Comparison of ENCODE assay signal across 8 mouse cellular contexts in genomic region chrX:161718548-161718947, GRCm38 (mm10). TPM values are rescaled to one million over a fixed set of nuclear protein-coding genes. Genes with fewer than 3 reads are reported as not detected.
DNase-seq lines count a peak whose midpoint lies in the region; ATAC-seq and TF ChIP-seq lines count a peak whose summit lies in the region.

No protein-coding gene starts in this region.

- no peak overlapping the region for H3K27ac ChIP-seq in heart, embryonic 12.5 days (ENCODE audit: poor library complexity, severe bottlenecking)
- no peak overlapping the region for H3K27ac ChIP-seq in forebrain, embryonic 10.5 days
- H3K27ac ChIP-seq in hindbrain, postnatal 0 days, result peak overlapping the region; percentile 85
- H3K27ac ChIP-seq in midbrain, embryonic 14.5 days (replicated peaks; ENCODE audit: low read depth, low read length), result peak overlapping the region; percentile 81; the same call in 1 of the 2 replicates

- no peaks in the 10 kb centered on the region for H3K4me1 ChIP-seq in heart, embryonic 12.5 days (replicated peaks)
- H3K4me1 ChIP-seq in forebrain, embryonic 10.5 days, result peaks cover 12% of the 10 kb centered on the region
- no peaks in the 10 kb centered on the region for H3K4me1 ChIP-seq in hindbrain, postnatal 0 days (ENCODE audit: insufficient read depth, low read length)
- 0 out of 2 replicates have a peak, but pooled peaks cover 3% of the 10 kb centered on the region for H3K4me1 ChIP-seq in midbrain, embryonic 14.5 days (ENCODE audit: control insufficient read depth, insufficient read depth, low read length)

- no peak for DNase-seq in heart, postnatal 25 days (ENCODE audit: low spot score)
- no peak for DNase-seq in forebrain, embryonic 10.5 days (ENCODE audit: extremely low spot score, low spot score)
- no peak for DNase-seq in hindbrain, postnatal 0 days (ENCODE audit: low spot score)
- no peak for DNase-seq in midbrain, embryonic 14.5 days
- no peak for DNase-seq in spleen, adult 12 weeks (ENCODE audit: low spot score)
- no peak for DNase-seq in adrenal gland, adult 18-20 months (ENCODE audit: low spot score in 2 of 2)
- no peak for DNase-seq in left cerebral cortex, postnatal 25 days (ENCODE audit: low spot score in 2 of 2)

- H3K9me3 ChIP-seq in heart, embryonic 12.5 days (replicated peaks), result no peaks in the 10 kb centered on the region
- no peaks in the 10 kb centered on the region for H3K9me3 ChIP-seq in forebrain, embryonic 10.5 days
- H3K9me3 ChIP-seq in hindbrain, postnatal 0 days (ENCODE audit: low read length), result no peaks in the 10 kb centered on the region
- no peaks in the 10 kb centered on the region for H3K9me3 ChIP-seq in midbrain, embryonic 14.5 days (ENCODE audit: control insufficient read depth, low read length)

- intact Hi-C loops in heart, postnatal 25 days (cut with DNase I), result loop anchor here (10.0 kb wide), 1 partner anchor 66 kb away; no protein-coding TSS in a partner anchor
- intact Hi-C loops in left cerebral cortex, postnatal 25 days (cut with DNase I), result loop anchor here (10.0 kb wide), 1 partner anchor 304 kb away; no protein-coding TSS in a partner anchor

- WGBS in heart, embryonic 12.5 days, result 25% methylated on average over 11 of the region's 11 CpGs
- 22% methylated on average over 11 of the region's 11 CpGs for WGBS in forebrain, embryonic 10.5 days
- WGBS in hindbrain, postnatal 0 days, result 43% methylated on average over 11 of the region's 11 CpGs
- WGBS in midbrain, embryonic 14.5 days, result 31% methylated on average over 11 of the region's 11 CpGs

- no peak for TF ChIP-seq CTCF in hindbrain, postnatal 0 days (IDR thresholded peaks at IDR 0.05; ENCODE audit: low read depth)

- peak overlapping the region; percentile 97 for H3K4me2 ChIP-seq in heart, embryonic 12.5 days
- H3K4me2 ChIP-seq in hindbrain, postnatal 0 days (ENCODE audit: low read depth, low read length), result peak overlapping the region; percentile 64
- H3K4me2 ChIP-seq in midbrain, embryonic 14.5 days (ENCODE audit: low read length), result peak overlapping the region; percentile 64

- H3K4me3 ChIP-seq in heart, embryonic 12.5 days, result peak overlapping the region; percentile 75
- peak overlapping the region; percentile 66 for H3K4me3 ChIP-seq in forebrain, embryonic 10.5 days
- peak overlapping the region; percentile 57 for H3K4me3 ChIP-seq in hindbrain, postnatal 0 days (ENCODE audit: low read length)
- peak overlapping the region; percentile 55 for H3K4me3 ChIP-seq in midbrain, embryonic 14.5 days (replicated peaks; ENCODE audit: low read depth, low read length)

- H3K9ac ChIP-seq in heart, embryonic 12.5 days, result no peak overlapping the region; the same call in 1 of the 2 replicates
- H3K9ac ChIP-seq in hindbrain, postnatal 0 days (replicated peaks; ENCODE audit: low read length), result peak overlapping the region; percentile 71
- peak overlapping the region; percentile 67 for H3K9ac ChIP-seq in midbrain, embryonic 14.5 days (replicated peaks; ENCODE audit: low read length)

- H3K27me3 ChIP-seq in heart, embryonic 12.5 days (replicated peaks), result peaks cover 51% of the 10 kb centered on the region
- peaks cover 97% of the 10 kb centered on the region for H3K27me3 ChIP-seq in forebrain, embryonic 10.5 days (ENCODE audit: poor library complexity, severe bottlenecking)
- no peaks in the 10 kb centered on the region for H3K27me3 ChIP-seq in hindbrain, postnatal 0 days (ENCODE audit: insufficient read depth, low read length)
- H3K27me3 ChIP-seq in midbrain, embryonic 14.5 days (ENCODE audit: control insufficient read depth, insufficient read depth, low read length), result peaks cover 21% of the 10 kb centered on the region; the same call in 1 of the 2 replicates

- peak; percentile 24; the same call in 1 of the 2 replicates for ATAC-seq in heart, embryonic 12.5 days (ENCODE audit: insufficient number of reproducible peaks, low FRiP score)
- ATAC-seq in hindbrain, postnatal 0 days, result no peak
- no peak for ATAC-seq in midbrain, embryonic 14.5 days (ENCODE audit: low FRiP score, low TSS enrichment)

- H3K36me3 ChIP-seq in heart, embryonic 12.5 days, result no peaks in the 10 kb centered on the region
- no peaks in the 10 kb centered on the region for H3K36me3 ChIP-seq in forebrain, embryonic 10.5 days (replicated peaks)
- H3K36me3 ChIP-seq in hindbrain, postnatal 0 days (ENCODE audit: insufficient read depth, low read length), result no peaks in the 10 kb centered on the region
- no peaks in the 10 kb centered on the region for H3K36me3 ChIP-seq in midbrain, embryonic 14.5 days (ENCODE audit: control insufficient read depth, insufficient read depth, low read length)

RNA-seq across cellular contexts. Expression of gene Rai2, which starts 1.7 kb away (rescaled TPM):
- polyA plus RNA-seq in heart, embryonic 12.5 days (2016; fragmentation: Nextera tagmentation; extraction: Ambion mirVana), result 3.8 and 4.0 TPM in 2 replicates
- total RNA-seq in heart, postnatal 25 days (2021), result 10 to 100 TPM; 32.3 to 32.9 TPM
- 1.6 and 2.3 TPM in 2 replicates for polyA plus RNA-seq in forebrain, embryonic 10.5 days (2016; fragmentation: Nextera tagmentation; extraction: Ambion mirVana)
- total RNA-seq in hindbrain, postnatal 0 days (2014; rRNA removed), result 11.5 and 12.3 TPM in 2 replicates
- 9.9 and 12.9 TPM in 2 replicates for polyA plus RNA-seq in hindbrain, postnatal 0 days (2015; fragmentation: Nextera tagmentation; extraction: Ambion mirVana)
- 15.8 and 16.6 TPM in 2 replicates for polyA plus RNA-seq in midbrain, embryonic 14.5 days (2014; fragmentation: Nextera tagmentation; extraction: Ambion mirVana)
- 10 to 100 TPM; 12.6 to 17.3 TPM for total RNA-seq in adrenal gland, adult 18-20 months (2021)
- 10 to 100 TPM; 13.4 to 16.8 TPM for total RNA-seq in left cerebral cortex, postnatal 25 days (2021)

Comparison
In these comparisons a context has a peak if more than half of its experiments do, and no peak if none do; other contexts are left out.
1. H3K27ac ChIP-seq: peak in hindbrain, postnatal 0 days (single experiment) and midbrain, embryonic 14.5 days (single experiment); none in heart, embryonic 12.5 days (single experiment) and forebrain, embryonic 10.5 days (single experiment).
2. Peak in every context shown above with its lines, with median percentiles within 50 percentile points of each other: H3K4me2 ChIP-seq and H3K4me3 ChIP-seq.